Mouse (Mus musculus) heart, embryonic 12.5 days (tissue): ENCODE measurements at regions not wholly inside any gene's neighbourhood (a gene's known extent, or its start where the extent isn't known, plus 50 kb on each side); places are given as distances from the start of the nearest gene placed in this dataset.
A peak's percentile ranks its signal among the peaks of the same experiment; 100 is the strongest.

Experiments used
- ATAC-seq: fragments of 200-750 bp; cut with Nextera tagmentation; 2 replicates; pipeline ENCODE4 v1.8.0; 2017; ENCODE audit warnings: moderate TSS enrichment, moderate library complexity; ENCODE audit not compliant: insufficient number of reproducible peaks, low FRiP score
- H3K27ac ChIP-seq: fragments of 300-500 bp; sonication (generic); 2 replicates; pipeline ENCODE4 v1.5.1; 2016; ENCODE audit warnings: mild to moderate bottlenecking, moderate library complexity; ENCODE audit not compliant: poor library complexity, severe bottlenecking
- H3K27me3 ChIP-seq: fragments of 300-500 bp; sonication (generic); replicated peaks from 2 replicates; pipeline ENCODE4 v1.6.1; 2016; ENCODE audit warnings: mild to moderate bottlenecking, moderate library complexity
- H3K36me3 ChIP-seq: fragments of 300-500 bp; sonication (generic); 2 replicates; pipeline ENCODE4 v1.6.1; 2016; ENCODE audit warnings: mild to moderate bottlenecking, moderate library complexity
- H3K4me1 ChIP-seq: fragments of 300-500 bp; sonication (generic); replicated peaks from 2 replicates; pipeline ENCODE4 v1.6.1; 2016; ENCODE audit warnings: mild to moderate bottlenecking
- H3K4me2 ChIP-seq: fragments of 300-500 bp; sonication (generic); 2 replicates; pipeline ENCODE4 v1.6.1; 2016; ENCODE audit warnings: mild to moderate bottlenecking, moderate library complexity
- H3K4me3 ChIP-seq: fragments of 300-500 bp; sonication (generic); 2 replicates; pipeline ENCODE4 v1.5.1; 2016; ENCODE audit warnings: mild to moderate bottlenecking
- H3K9ac ChIP-seq: fragments of 300-500 bp; sonication (generic); 2 replicates; pipeline ENCODE4 v1.6.1; 2016; ENCODE audit warnings: mild to moderate bottlenecking, moderate library complexity
- H3K9me3 ChIP-seq: fragments of 300-500 bp; sonication (generic); replicated peaks from 2 replicates; pipeline ENCODE4 v1.6.1; 2016; ENCODE audit warnings: mild to moderate bottlenecking, moderate library complexity
- WGBS: fragments of 180-500 bp; shearing (Covaris S2); methylation state at CpG from one replicate; pipeline ENCODE4 v1.1.7; 2016; 5-methylcytosine and 5-hydroxymethylcytosine counted together

DNA sequence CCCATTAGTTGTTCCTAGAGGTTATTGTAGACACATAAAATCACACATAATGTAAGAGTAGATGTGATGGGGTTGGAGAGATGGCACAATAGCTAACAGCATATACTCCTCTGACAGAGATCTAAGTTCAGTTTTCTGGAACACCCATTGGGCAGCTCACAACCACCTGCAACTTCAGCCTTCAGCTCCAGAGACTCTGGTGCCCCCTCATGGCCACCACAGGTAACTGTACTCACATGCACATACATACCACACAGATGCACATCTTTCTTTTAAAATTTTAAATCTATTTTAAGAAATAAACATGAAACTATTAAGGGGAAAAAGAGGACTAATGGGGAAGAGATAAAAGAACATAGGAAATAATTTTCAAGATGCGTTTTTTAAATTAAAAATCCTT lies 117.3 kb upstream of the Nckap5 start:
- no peaks in the 10 kb centered on the region for H3K4me1 ChIP-seq
- WGBS: 82% methylated on average over 1 of the region's 1 CpGs
- H3K4me3 ChIP-seq: no peak overlapping the region
- H3K27ac ChIP-seq: no peak overlapping the region
- no peak overlapping the region for H3K9ac ChIP-seq
- no peak overlapping the region for H3K4me2 ChIP-seq
- ATAC-seq: no peak
- no peaks in the 10 kb centered on the region for H3K36me3 ChIP-seq
- no peaks in the 10 kb centered on the region for H3K9me3 ChIP-seq
- no peaks in the 10 kb centered on the region for H3K27me3 ChIP-seq

DNA sequence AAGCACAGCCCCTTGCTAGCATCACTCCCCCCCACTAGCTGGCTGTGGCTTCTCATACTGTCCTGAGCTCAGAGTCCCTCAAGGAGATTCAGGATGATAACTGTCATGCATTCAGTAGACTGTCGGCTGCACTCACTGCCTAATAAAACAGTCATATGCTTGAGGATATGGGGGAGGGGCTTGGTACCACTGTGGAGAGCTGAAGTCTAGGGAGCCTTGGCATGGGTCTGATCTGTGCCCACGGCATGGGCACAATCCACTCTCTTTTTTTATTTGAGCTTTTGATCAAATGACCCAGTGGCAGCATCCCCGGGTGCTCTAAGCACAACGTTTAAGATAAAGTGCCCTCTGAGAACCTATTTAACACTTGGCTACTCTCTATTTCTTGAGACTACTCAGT lies 102.1 kb upstream of the Nckap5 start:
- no peak for ATAC-seq
- no peaks in the 10 kb centered on the region for H3K36me3 ChIP-seq
- H3K9me3 ChIP-seq: 0 out of 2 replicates have a peak, but pooled peaks cover 3% of the 10 kb centered on the region
- H3K4me1 ChIP-seq: peaks cover 10% of the 10 kb centered on the region
- H3K9ac ChIP-seq: no peak overlapping the region
- H3K4me2 ChIP-seq: no peak overlapping the region
- H3K27ac ChIP-seq: no peak overlapping the region
- WGBS: 55% methylated on average over 4 of the region's 4 CpGs
- H3K4me3 ChIP-seq: no peak overlapping the region
- H3K27me3 ChIP-seq: no peaks in the 10 kb centered on the region

DNA sequence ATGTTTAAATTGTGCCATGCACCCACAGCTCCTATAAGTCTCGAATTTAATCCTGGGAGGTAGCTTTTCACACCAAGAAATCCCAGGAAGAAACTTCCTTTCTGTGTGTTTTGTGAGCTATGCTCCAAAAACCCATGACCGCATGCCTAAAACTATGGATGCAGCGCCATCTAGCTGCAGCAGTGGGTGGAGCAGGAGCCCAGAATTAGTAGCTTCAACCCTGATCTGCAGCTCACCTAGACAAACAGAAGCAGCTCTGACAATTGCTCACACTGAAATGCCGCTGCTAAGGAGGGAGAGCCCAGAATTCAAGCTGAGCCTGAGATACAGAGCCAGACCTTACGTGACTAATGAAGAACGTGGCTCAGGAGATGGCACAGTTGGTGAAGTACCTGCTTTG lies 101.2 kb upstream of the Nckap5 start:
- Histone ChIP-seq H3K4me1 (peaks cover 10% of the 10 kb centered on the region), H3K9me3 (0 out of 2 replicates have a peak, but pooled peaks cover 3% of the 10 kb centered on the region), H3K9ac (no peak overlapping the region), H3K27me3 (no peaks in the 10 kb centered on the region), H3K4me2 (no peak overlapping the region), H3K36me3 (no peaks in the 10 kb centered on the region), H3K27ac (no peak overlapping the region), H3K4me3 (no peak overlapping the region)
- 1% methylated on average over 6 of the region's 6 CpGs for whole genome bisulfite sequencing
- no peak for ATAC-seq

DNA sequence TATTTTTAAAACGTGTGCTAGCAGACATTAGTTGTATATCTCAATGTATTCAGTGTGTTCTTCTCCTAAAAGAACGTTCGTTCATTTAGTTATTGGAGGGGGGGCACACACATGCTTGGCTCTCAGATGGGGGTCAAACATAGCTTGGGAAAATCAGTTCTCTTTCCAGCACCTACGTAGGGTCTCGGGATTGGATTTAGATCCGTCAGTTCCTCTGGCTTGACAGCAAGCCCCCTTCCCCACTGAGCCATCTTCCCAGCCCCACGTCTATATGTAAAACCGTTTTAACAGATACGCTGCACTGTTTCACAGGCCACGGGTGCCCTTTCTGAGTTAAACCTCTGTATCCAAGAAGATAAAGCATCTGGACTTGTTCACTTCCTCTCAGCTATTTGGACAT lies 100.5 kb upstream of the Nckap5 start:
- Histone ChIP-seq H3K9me3 (no peaks in the 10 kb centered on the region), H3K36me3 (no peaks in the 10 kb centered on the region), H3K4me3 (no peak overlapping the region), H3K27ac (no peak overlapping the region), H3K27me3 (no peaks in the 10 kb centered on the region), H3K4me1 (peaks cover 10% of the 10 kb centered on the region), H3K9ac (no peak overlapping the region), H3K4me2 (no peak overlapping the region)
- ATAC-seq: no peak
- WGBS: 68% methylated on average over 10 of the region's 10 CpGs

DNA sequence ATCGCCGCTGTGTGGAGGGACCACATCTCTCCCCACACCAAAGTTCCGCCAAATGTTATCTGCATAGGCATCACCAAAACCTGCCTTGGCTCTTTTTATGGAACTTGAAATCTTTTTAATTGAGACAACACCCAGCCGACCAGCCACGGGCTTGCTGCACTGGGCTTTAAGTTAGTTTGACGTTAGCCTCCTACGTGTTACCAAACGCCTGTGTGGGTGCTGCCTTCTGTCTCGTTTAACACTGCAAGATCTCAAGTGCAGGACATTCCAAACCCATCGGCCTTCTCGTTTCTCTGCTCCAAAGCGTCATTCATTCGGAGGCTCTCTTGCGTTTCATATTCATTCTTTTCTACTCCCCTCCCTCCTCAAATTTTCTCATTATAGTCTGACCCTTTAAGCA lies 100.0 kb upstream of the Nckap5 start:
- ATAC-seq: no peak
- H3K36me3 ChIP-seq: no peaks in the 10 kb centered on the region
- no peak overlapping the region for H3K4me2 ChIP-seq
- WGBS: 59% methylated on average over 14 of the region's 14 CpGs
- peaks cover 12% of the 10 kb centered on the region for H3K4me1 ChIP-seq
- H3K4me3 ChIP-seq: no peak overlapping the region
- no peak overlapping the region for H3K9ac ChIP-seq
- H3K27me3 ChIP-seq: no peaks in the 10 kb centered on the region
- no peaks in the 10 kb centered on the region for H3K9me3 ChIP-seq
- H3K27ac ChIP-seq: no peak overlapping the region

DNA sequence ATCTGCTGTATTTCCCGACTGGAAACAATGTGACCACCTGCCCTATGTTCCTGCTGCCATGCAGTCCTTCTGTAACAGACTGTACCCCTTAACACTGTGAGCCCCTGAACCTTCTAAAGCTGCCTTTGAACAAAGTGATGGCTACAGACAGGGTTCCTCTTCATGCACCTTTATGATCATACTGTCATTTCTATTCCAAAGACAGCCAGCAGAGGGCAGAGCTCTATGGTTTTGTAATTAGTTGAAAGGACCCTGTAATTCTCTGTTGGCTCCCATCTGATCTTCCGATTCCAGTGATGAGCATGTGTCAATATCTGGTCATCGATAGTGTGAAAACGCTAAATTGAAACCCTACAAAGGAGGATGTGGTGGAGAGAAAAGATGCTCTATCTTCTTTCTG lies 99.1 kb upstream of the Nckap5 start:
- 64% methylated on average over 4 of the region's 4 CpGs for WGBS
- Histone ChIP-seq H3K9ac (no peak overlapping the region), H3K4me2 (no peak overlapping the region), H3K4me1 (peaks cover 19% of the 10 kb centered on the region), H3K27me3 (no peaks in the 10 kb centered on the region), H3K9me3 (no peaks in the 10 kb centered on the region), H3K27ac (no peak overlapping the region), H3K36me3 (no peaks in the 10 kb centered on the region), H3K4me3 (no peak overlapping the region)
- no peak for ATAC-seq

DNA sequence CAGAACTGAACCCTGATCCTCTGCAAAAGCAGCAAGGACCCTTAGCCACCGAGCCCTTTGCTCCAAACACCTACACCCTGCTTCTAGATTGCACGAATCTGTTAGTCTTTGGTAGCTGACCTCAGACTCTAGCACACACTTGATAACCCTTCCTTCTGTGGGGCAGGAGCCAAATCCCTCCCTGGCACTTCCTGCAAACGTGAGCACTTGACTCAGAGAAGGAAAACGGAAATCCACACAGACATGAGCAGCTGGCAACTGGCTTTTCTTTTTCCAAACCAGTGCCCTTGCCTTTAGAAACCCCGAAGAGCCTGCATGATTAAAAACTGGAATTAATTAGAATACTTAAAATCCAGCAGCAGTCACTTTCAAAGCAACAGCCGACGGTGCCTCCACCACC lies 97.6 kb upstream of the Nckap5 start:
- Histone ChIP-seq H3K4me2 (no peak overlapping the region), H3K4me3 (no peak overlapping the region)
- no peak for ATAC-seq

DNA sequence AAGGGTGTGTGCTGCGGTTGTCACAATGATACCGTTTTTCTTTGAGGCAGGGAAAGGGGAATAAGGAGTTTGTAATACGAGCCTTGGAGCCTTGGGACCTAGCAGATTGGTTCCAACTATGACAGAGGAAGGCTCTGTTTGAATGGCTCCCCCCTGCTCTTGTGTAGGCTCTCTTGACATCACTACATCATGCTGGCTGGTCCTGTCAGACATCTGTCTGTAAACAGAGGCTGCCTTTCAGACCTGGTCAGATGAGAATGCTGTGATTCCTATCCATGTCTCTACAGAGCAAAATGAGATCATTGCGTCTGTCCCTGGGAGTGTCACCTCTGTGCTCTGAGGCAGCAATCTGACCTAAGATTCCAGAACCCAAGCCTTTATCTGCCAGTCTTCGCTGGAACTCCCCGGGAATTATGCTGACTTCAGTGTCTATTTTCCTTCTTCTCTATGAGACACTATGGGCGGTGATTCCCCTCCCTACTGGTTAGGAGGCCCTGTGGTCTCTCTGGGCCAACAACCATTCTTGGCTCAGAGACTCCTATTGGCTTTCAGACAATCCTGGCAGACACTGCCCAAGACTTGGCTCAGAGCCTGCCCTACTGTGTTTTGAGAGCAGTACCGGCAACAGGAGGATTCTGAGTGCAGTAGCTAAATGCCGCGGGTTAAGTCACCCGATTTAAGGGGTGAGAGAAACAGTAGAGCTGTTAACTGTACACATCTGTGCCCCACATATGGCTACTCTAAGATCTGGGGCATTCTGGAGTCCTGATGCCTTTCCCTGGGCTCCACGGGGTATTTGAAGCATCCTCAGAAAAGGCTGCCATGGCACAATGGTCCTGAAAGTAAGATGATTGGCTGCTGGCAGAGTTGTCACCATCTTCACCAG lies 94.8 kb upstream of the Nckap5 start:
- Histone ChIP-seq H3K9me3 (no peaks in the 10 kb centered on the region), H3K4me1 (peaks cover 15% of the 10 kb centered on the region), H3K36me3 (no peaks in the 10 kb centered on the region), H3K27ac (no peak overlapping the region), H3K9ac (no peak overlapping the region), H3K4me3 (no peak overlapping the region), H3K4me2 (no peak overlapping the region), H3K27me3 (no peaks in the 10 kb centered on the region)
- ATAC-seq: peak; percentile 39; the same call in 1 of the 2 replicates
- WGBS: 62% methylated on average over 12 of the region's 12 CpGs

More for the DNA sequence above, 97.6 kb upstream of the Nckap5 start:
- H3K9me3 ChIP-seq: no peaks in the 10 kb centered on the region
- 43% methylated on average over 7 of the region's 7 CpGs for WGBS
- H3K27me3 ChIP-seq: no peaks in the 10 kb centered on the region
- no peak overlapping the region for H3K9ac ChIP-seq
- peaks cover 19% of the 10 kb centered on the region for H3K4me1 ChIP-seq
- H3K27ac ChIP-seq: no peak overlapping the region
- no peaks in the 10 kb centered on the region for H3K36me3 ChIP-seq

DNA sequence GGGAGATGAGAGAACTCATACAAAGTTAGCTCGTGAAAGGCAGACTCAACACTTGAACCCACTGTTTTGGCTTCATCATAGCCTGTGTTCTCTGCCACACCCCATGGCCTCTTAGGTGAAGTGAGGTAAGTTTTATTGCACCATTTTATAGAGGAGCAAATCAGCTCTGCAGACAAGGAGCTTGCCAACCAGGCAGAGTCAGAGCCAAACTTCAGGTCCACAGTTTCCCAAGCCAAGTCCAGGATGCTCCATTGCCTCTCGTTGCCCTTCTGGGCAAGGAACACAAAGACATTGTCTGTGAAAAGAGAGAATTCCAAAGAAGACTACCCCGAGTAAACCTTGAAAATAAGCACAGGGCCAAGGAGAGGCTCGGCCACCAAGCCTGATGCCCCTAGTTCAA lies 93.4 kb upstream of the Nckap5 start:
- 84% methylated on average over 4 of the region's 4 CpGs for WGBS
- no peak for ATAC-seq

DNA sequence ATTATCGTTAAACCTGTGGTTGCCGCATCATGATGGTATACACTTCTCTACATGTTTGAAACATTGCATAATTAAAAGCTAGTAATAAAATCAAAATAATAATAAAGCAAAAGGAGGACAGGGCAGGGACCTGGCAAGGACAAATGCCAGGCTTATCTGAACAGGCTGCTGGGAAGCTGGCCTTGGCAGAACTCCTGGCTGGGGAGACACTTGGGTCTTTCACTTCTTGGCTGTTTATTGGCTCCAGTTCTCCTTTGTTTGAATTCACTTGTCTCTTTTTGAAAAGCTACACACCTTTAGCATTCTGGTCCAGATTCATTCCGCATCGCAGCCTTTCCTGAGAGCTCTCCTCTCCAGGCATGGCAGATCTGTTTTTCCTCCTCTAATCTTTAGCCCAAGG lies 91.6 kb upstream of the Nckap5 start:
- no peak for ATAC-seq
- Histone ChIP-seq H3K36me3 (no peaks in the 10 kb centered on the region), H3K9ac (no peak overlapping the region), H3K4me2 (no peak overlapping the region), H3K9me3 (no peaks in the 10 kb centered on the region), H3K27me3 (no peaks in the 10 kb centered on the region), H3K4me1 (peaks cover 9% of the 10 kb centered on the region), H3K27ac (no peak overlapping the region), H3K4me3 (no peak overlapping the region)
- 84% methylated on average over 4 of the region's 4 CpGs for WGBS

More for the DNA sequence above, 93.4 kb upstream of the Nckap5 start:
- H3K9me3 ChIP-seq: no peaks in the 10 kb centered on the region
- H3K36me3 ChIP-seq: no peaks in the 10 kb centered on the region
- no peak overlapping the region for H3K4me3 ChIP-seq
- peaks cover 15% of the 10 kb centered on the region for H3K4me1 ChIP-seq
- no peak overlapping the region for H3K4me2 ChIP-seq
- H3K27ac ChIP-seq: no peak overlapping the region
- H3K9ac ChIP-seq: no peak overlapping the region
- H3K27me3 ChIP-seq: no peaks in the 10 kb centered on the region

DNA sequence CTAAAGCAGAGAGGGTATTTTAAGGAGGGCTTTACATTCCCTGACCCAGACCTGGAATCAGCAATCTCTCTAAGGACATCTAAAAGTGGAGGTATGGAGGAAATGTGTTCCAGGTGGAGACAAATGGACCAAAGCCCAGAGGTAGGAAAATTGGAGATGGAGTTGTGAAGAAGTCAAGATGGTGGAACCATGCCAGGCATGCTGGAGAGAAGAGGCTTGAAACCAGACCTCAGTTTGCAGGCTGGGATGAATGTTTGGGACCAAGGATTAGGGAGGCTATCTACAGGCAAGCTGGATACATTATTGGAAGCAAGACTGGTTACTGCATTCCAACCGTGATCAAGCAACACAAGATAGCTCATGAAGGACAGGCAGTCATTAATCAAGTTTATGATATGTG lies 88.3 kb upstream of the Nckap5 start:
- ATAC-seq: no peak
- 68% methylated on average over 1 of the region's 1 CpGs for WGBS

DNA sequence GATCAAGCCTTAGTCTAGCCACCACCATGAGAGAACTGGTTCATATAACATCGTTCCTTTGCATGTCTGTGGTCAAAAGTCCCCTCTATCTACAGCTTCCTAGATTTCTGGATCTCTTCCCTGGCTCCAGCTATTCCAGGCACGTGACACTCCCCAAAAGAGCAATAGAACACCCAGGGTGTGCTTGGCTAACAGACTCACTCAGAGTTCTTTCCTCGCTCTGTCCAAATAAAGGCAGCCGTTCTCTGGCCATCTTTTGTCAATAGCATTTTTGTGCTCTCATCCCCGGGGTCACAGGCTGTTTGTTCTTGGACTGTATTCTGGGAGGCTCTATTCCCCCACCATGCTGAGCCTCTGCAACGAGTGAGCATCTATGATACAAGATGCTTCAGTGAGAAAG lies 87.3 kb upstream of the Nckap5 start:
- Histone ChIP-seq H3K9ac (no peak overlapping the region), H3K4me1 (no peaks in the 10 kb centered on the region), H3K4me2 (no peak overlapping the region), H3K36me3 (no peaks in the 10 kb centered on the region), H3K9me3 (no peaks in the 10 kb centered on the region), H3K27me3 (no peaks in the 10 kb centered on the region), H3K27ac (no peak overlapping the region), H3K4me3 (no peak overlapping the region)
- WGBS: 66% methylated on average over 6 of the region's 6 CpGs
- no peak for ATAC-seq

More for the DNA sequence above, 88.3 kb upstream of the Nckap5 start:
- Histone ChIP-seq H3K9ac (no peak overlapping the region), H3K9me3 (no peaks in the 10 kb centered on the region), H3K27me3 (no peaks in the 10 kb centered on the region), H3K4me1 (no peaks in the 10 kb centered on the region), H3K27ac (no peak overlapping the region), H3K4me2 (no peak overlapping the region), H3K36me3 (no peaks in the 10 kb centered on the region), H3K4me3 (no peak overlapping the region)
